Mouse (Mus musculus) embryonic facial prominence, embryonic 12.5 days (tissue): ENCODE measurements at regions not wholly inside any gene's neighbourhood (a gene's known extent, or its start where the extent isn't known, plus 50 kb on each side); places are given as distances from the start of the nearest gene placed in this dataset.
"Not testable (repeated sequence)": the region's sequence is repeated elsewhere in the genome, so short reads cannot be mapped to it uniquely, and the experiment has no call there.

Experiments
- ATAC-seq: fragments of 200-750 bp; cut with Nextera tagmentation; 2 replicates; pipeline ENCODE4 v1.8.0; 2017; ENCODE audit not compliant: insufficient number of reproducible peaks, insufficient read depth, low FRiP score, low TSS enrichment
- H3K27ac ChIP-seq: fragments of 300-500 bp; sonication (generic); 2 replicates; pipeline ENCODE4 v1.5.1; 2016; ENCODE audit warnings: mild to moderate bottlenecking
- H3K27me3 ChIP-seq: fragments of 300-500 bp; sonication (generic); 2 replicates; pipeline ENCODE4 v1.6.1; 2016; ENCODE audit warnings: mild to moderate bottlenecking, moderate library complexity
- H3K36me3 ChIP-seq: fragments of 300-500 bp; sonication (generic); 2 replicates; pipeline ENCODE4 v1.6.1; 2016; ENCODE audit warnings: mild to moderate bottlenecking
- H3K4me1 ChIP-seq: fragments of 300-500 bp; sonication (generic); 2 replicates; pipeline ENCODE4 v1.6.1; 2016
- H3K4me2 ChIP-seq: fragments of 300-500 bp; sonication (generic); replicated peaks from 2 replicates; pipeline ENCODE4 v1.6.1; 2016; ENCODE audit warnings: mild to moderate bottlenecking, moderate library complexity
- H3K4me3 ChIP-seq: fragments of 300-500 bp; sonication (generic); 2 replicates; pipeline ENCODE4 v1.5.1; 2016; ENCODE audit warnings: mild to moderate bottlenecking
- H3K9ac ChIP-seq: fragments of 300-500 bp; sonication (generic); 2 replicates; pipeline ENCODE4 v1.6.1; 2016; ENCODE audit warnings: mild to moderate bottlenecking, moderate library complexity
- H3K9me3 ChIP-seq: fragments of 300-500 bp; sonication (generic); 2 replicates; pipeline ENCODE4 v1.6.1; 2016; ENCODE audit warnings: mild to moderate bottlenecking, moderate library complexity
- WGBS: fragments of 180-500 bp; shearing (Covaris S2); methylation state at CpG from one replicate; pipeline ENCODE4 v1.1.7; 2016; 5-methylcytosine and 5-hydroxymethylcytosine counted together

DNA sequence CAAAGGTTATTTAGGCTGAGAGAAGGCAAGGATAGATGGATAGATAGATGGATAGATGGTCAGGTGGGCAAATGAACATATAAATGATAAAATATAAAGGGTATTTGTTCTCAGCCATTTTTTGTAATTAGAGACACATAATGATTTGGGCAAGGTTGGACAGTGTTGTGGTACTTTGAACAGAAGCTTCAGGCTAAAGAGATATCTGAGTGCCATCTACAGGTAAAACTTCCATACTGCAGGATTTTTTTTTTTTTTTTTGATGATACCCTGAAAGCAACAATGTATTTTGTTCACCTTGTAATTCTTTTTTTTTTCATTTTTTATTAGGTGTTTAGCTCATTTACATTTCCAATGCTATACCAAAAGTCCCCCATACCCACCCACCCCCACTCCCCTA lies 110.1 kb upstream of the Trabd2b start:
- H3K9ac ChIP-seq = no peak overlapping the region
- ATAC-seq = no peak
- no peaks in the 10 kb centered on the region for H3K9me3 ChIP-seq

DNA sequence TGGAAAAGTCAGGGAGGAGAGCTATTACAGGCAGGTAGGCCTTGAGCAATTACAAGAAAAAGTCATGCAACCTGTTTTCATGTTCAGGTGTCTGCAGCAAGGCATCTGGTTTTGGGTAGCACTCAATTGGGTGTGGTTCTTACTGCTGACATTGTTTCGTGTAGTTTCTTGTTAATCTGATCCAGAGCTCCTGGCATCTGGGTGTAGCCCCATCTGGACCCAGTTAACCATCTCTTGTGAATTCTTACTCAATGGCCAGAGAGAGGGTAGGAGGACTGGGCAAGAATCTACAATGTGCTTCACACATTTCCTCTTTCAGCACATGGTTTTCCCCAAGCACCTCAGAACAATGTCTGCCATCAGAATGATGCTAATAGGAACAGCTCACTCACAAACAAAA lies 108.0 kb upstream of the Trabd2b start:
- ATAC-seq, H3K27ac ChIP-seq: not testable (repeated sequence)
- WGBS = 11% methylated on average over 1 of the region's 1 CpGs

More for the DNA sequence above, 110.1 kb upstream of the Trabd2b start:
- Histone ChIP-seq H3K4me2 (no peak overlapping the region), H3K27ac (no peak overlapping the region), H3K27me3 (no peaks in the 10 kb centered on the region), H3K36me3 (no peaks in the 10 kb centered on the region), H3K4me1 (no peaks in the 10 kb centered on the region), H3K4me3 (no peak overlapping the region)

DNA sequence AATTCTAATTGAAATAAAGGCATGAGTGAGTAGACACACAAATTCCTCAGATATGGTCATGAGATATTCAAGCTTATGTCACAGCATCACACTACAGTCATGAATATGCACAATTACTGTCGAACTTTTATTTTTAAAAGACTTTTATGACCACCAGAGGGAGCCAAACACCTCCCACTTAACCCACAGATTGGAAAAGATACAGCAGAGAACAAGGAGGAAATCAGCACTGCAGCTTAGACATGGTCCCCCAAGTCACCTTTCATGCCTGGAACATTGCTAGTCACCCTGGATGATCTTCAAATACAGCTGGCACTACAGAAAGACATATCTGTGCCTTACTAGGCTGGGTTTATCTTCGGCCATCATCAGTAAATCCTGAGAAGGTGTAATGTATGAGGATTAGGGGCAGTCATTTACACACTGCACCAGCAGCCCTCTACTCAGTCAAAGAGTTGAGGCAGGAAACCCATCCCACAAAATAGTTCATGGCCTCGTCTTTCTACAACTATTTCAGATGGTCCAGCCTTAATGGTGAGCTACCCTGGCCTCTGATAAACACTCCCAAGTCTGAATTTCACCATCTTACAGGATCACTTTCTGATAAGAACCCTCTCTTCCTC lies 106.0 kb upstream of the Trabd2b start:
- Histone ChIP-seq H3K4me1 (no peaks in the 10 kb centered on the region), H3K4me3 (no peak overlapping the region), H3K36me3 (no peaks in the 10 kb centered on the region), H3K9me3 (no peaks in the 10 kb centered on the region), H3K9ac (no peak overlapping the region), H3K27me3 (peaks cover 8% of the 10 kb centered on the region; the same call in 1 of the 2 replicates), H3K27ac (no peak overlapping the region), H3K4me2 (no peak overlapping the region)
- WGBS = 43% methylated on average over 3 of the region's 3 CpGs
- no peak for ATAC-seq

More for the DNA sequence above, 108.0 kb upstream of the Trabd2b start:
- H3K4me1 ChIP-seq, H3K9ac ChIP-seq, H3K9me3 ChIP-seq, H3K4me2 ChIP-seq, H3K4me3 ChIP-seq, H3K36me3 ChIP-seq, H3K27me3 ChIP-seq: not testable (repeated sequence)

DNA sequence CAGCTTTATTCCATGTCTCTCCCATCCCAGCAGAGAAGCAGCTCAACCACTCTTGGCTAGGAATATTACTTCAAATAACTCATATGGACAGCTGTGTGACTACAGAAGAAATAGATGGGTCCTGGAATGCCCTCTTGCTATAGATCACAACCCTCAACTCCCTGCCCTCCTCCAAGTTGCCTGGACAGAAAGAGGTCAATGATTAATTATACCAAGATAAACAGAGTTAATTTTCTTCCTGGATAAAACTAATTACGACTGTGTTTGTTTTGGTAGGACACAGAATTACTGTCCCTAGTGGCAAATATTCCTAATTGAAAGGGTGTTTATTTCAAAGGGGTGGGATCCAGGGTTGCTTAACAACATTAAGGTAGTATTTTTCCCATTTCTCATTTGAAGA lies 101.9 kb upstream of the Trabd2b start:
- WGBS = 52% methylated on average over 1 of the region's 1 CpGs
- no peak for ATAC-seq

DNA sequence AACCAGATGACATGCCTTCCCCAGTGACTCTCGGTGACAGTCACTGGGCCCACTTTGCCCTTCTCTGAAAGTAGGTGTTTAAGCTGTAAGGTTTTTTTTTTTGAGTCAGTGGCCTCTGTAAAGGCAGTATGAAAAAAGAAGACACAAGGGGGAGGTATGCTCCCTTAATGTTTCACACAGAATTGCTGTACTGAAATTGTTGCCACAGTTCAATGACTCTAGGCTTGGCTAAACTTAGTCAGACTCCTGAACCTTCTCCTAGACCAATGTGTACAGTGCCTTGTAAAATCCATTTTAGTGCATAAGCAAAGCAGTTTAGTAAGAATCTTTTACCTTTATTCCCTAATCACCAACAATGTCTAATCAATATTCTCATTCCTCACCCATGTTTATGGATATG lies 99.0 kb upstream of the Trabd2b start:
- Histone ChIP-seq H3K4me2 (no peak overlapping the region), H3K27me3 (peaks cover 3% of the 10 kb centered on the region; the same call in 1 of the 2 replicates), H3K36me3 (no peaks in the 10 kb centered on the region), H3K27ac (no peak overlapping the region), H3K9ac (no peak overlapping the region), H3K9me3 (no peaks in the 10 kb centered on the region), H3K4me1 (no peaks in the 10 kb centered on the region), H3K4me3 (no peak overlapping the region)
- WGBS = 76% methylated on average over 1 of the region's 1 CpGs
- no peak for ATAC-seq

More for the DNA sequence above, 101.9 kb upstream of the Trabd2b start:
- Histone ChIP-seq H3K4me1 (no peaks in the 10 kb centered on the region), H3K9me3 (no peaks in the 10 kb centered on the region), H3K27ac (no peak overlapping the region), H3K9ac (no peak overlapping the region), H3K4me2 (no peak overlapping the region), H3K36me3 (no peaks in the 10 kb centered on the region), H3K4me3 (no peak overlapping the region), H3K27me3 (peaks cover 8% of the 10 kb centered on the region; the same call in 1 of the 2 replicates)

DNA sequence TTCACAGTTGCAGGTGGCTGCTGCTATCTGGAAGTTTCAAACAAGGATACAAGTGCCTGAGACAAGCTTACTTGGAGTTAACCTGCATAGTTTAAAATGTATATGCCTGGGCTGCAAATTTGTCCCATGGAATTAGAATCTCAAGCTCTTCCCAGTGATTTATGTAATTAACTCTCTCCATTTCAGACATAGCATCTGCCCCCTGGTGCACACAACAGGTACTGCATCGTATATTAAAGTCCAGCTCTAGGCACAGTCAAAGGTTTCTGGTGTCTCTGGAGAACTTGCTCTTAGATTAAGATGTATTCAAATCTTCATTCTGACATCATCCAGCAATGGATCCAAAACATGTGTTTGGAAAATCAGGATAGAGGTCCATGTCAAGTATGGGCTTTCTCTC lies 98.0 kb upstream of the Trabd2b start:
- ATAC-seq = no peak

DNA sequence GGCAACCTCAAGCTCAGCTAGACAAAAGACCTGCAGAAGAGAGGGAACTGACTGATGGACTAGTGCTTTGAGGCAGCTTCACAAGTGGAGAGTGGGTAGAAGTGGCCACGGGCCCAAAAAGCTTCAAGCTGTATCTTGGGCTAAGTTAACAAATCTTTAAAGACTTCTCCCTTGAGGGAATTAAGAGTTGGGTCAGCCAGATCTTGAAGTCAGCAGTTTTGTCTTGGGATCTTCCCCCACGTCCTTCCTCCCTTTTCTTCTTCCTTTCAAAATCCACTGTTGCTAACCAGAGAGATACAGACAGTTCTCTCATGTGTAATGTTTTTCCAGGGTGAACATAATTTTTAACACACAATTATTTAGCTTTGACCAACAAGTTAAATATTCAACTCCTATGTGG lies 91.5 kb upstream of the Trabd2b start:
- 62% methylated on average over 2 of the region's 2 CpGs for WGBS
- ATAC-seq = no peak
- no peak overlapping the region for H3K4me2 ChIP-seq
- H3K9me3 ChIP-seq = no peaks in the 10 kb centered on the region
- H3K4me3 ChIP-seq = no peak overlapping the region
- no peaks in the 10 kb centered on the region for H3K27me3 ChIP-seq
- H3K9ac ChIP-seq = no peak overlapping the region
- no peaks in the 10 kb centered on the region for H3K36me3 ChIP-seq
- H3K27ac ChIP-seq = no peak overlapping the region
- no peaks in the 10 kb centered on the region for H3K4me1 ChIP-seq

More for the DNA sequence above, 98.0 kb upstream of the Trabd2b start:
- H3K27me3 ChIP-seq = no peaks in the 10 kb centered on the region
- no peak overlapping the region for H3K9ac ChIP-seq
- WGBS = 11% methylated on average over 1 of the region's 1 CpGs
- no peak overlapping the region for H3K27ac ChIP-seq
- H3K36me3 ChIP-seq = no peaks in the 10 kb centered on the region
- no peak overlapping the region for H3K4me3 ChIP-seq
- no peaks in the 10 kb centered on the region for H3K9me3 ChIP-seq
- H3K4me1 ChIP-seq = no peaks in the 10 kb centered on the region
- no peak overlapping the region for H3K4me2 ChIP-seq

DNA sequence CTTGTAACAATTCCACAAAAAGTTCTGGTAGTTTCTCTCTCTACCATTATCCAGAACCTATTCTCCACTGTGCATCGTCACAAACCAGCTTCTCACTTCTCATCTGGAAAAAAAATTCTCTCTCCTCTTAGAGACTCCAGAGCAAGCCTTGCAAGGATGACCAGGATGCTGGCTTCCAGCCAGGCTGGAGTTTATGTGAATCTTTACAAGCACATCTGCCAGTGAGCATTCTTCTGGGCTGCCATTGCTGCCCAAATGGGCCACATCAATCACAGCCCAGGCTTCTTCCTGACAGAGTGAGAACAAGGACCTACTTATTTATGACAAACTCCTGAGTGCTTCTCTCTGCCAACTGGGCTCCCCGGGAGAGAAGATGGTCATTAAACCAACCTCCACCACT lies 91.0 kb upstream of the Trabd2b start:
- H3K27ac ChIP-seq = no peak overlapping the region
- H3K4me1 ChIP-seq = no peaks in the 10 kb centered on the region
- WGBS = 70% methylated on average over 2 of the region's 2 CpGs
- H3K9me3 ChIP-seq = no peaks in the 10 kb centered on the region
- H3K4me2 ChIP-seq = no peak overlapping the region
- H3K9ac ChIP-seq = no peak overlapping the region
- no peaks in the 10 kb centered on the region for H3K27me3 ChIP-seq
- H3K36me3 ChIP-seq = no peaks in the 10 kb centered on the region
- no peak for ATAC-seq
- H3K4me3 ChIP-seq = no peak overlapping the region

DNA sequence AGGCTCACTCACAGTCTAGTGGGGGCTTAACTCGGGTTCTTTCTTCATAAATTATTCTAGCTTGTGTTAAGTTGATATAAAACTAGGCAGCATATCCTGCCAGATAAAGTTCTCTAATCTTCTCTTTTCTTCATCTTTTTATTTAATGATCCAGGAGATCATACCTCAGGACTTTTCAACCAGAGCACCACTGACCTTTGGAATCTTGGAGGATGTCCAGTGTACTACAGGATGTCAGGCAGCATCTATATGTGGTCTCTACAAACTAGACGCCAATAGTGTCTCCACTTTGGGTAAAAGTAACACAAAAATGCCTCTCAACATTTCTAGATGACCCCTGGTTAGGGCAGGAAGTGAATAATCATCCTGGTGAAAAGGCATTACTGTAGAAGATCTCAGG lies 89.4 kb upstream of the Trabd2b start:
- Histone ChIP-seq H3K36me3 (no peaks in the 10 kb centered on the region), H3K9me3 (no peaks in the 10 kb centered on the region), H3K4me2 (no peak overlapping the region), H3K27ac (no peak overlapping the region), H3K9ac (no peak overlapping the region), H3K27me3 (no peaks in the 10 kb centered on the region), H3K4me3 (no peak overlapping the region), H3K4me1 (no peaks in the 10 kb centered on the region)
- no peak for ATAC-seq
- WGBS = 78% methylated on average over 2 of the region's 2 CpGs

DNA sequence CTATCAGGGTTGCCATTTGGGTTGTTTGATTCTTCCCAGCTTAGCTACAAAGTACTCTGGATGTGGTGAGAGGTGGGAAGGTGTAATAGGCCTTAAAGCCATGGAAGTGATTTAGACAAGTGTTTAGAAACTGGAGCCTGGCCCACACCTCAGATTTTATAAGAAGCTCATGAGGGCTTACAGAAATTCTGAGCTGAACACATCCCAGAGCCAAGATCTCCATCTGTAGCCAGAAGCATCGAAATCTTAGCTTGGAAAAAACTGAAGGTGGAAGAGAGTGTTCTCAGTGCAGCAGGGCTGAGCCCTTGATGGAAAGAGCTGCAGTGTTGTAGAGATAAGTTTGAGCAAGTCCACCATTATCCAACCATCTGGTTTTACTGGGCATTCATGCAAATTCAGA lies 86.4 kb upstream of the Trabd2b start:
- no peaks in the 10 kb centered on the region for H3K4me1 ChIP-seq
- H3K9ac ChIP-seq = no peak overlapping the region
- H3K27me3 ChIP-seq = no peaks in the 10 kb centered on the region
- no peak for ATAC-seq
- H3K27ac ChIP-seq = no peak overlapping the region
- H3K4me2 ChIP-seq = no peak overlapping the region
- H3K9me3 ChIP-seq = no peaks in the 10 kb centered on the region
- 76% methylated on average over 1 of the region's 1 CpGs for whole genome bisulfite sequencing
- no peak overlapping the region for H3K4me3 ChIP-seq
- no peaks in the 10 kb centered on the region for H3K36me3 ChIP-seq

DNA sequence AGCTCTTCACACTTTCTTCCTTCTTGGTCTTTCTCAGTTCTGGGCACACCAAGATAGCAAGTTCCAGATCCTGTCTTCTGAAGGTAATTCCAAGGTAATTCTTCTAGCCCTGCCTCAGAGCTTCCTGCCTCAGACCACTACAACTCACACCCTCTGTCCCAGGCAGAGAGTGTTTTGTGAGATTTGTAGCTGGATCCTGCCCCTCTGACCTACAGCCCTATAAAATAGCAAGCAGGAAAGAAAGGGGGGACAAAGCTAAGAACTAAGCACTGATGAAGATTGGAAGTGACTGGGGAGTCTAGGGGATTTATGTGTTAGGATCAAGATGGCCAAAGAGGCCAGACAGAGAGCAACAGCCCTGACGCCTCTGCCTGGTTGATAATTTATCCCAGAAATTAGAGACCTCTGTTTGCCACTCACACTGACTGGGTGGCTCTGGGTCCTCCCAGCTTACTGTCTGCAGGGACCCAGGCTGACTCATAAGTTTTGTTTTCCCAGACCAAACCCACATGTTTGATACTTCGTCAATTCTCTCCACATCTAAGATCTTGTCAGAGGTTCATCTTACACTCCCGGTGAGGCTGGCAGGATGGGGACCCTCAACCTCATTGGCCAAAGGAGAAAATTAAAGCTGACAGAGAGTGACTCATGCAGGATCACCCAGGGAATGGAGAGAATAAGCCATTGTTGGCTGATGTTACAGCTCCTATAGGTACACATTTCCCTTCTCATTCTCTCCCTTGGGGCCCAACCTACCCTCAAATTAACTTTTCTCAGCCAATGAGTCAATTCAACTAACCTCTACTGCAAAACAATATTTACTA lies 84.8 kb upstream of the Trabd2b start:
- Histone ChIP-seq H3K9me3 (no peaks in the 10 kb centered on the region), H3K4me1 (no peaks in the 10 kb centered on the region), H3K9ac (no peak overlapping the region), H3K27me3 (no peaks in the 10 kb centered on the region), H3K36me3 (no peaks in the 10 kb centered on the region), H3K27ac (no peak overlapping the region), H3K4me3 (no peak overlapping the region), H3K4me2 (no peak overlapping the region)
- 0 out of 2 replicates have a peak, but pooled peaks have one; percentile 41 for ATAC-seq
- WGBS = 44% methylated on average over 3 of the region's 3 CpGs

DNA sequence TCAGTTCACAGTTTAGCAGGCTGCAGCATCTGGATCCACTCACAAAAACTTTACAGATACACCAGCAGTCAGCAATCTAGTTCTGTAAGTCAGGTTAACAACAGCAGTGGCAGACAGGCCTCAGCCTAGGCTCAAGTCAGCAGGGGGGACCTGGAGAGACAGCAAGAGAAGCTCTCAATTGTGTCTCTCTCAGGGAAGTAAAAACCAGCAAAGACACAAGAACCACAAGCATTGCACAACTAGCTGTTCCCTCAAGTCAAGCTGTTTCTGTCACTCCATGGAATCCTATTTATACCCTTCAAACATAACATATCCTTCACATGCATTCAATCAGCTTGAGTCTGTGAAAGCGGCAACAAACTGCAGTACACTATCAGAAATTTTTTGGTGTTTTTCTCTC lies 76.5 kb upstream of the Trabd2b start:
- ATAC-seq = no peak
- 82% methylated on average over 1 of the region's 1 CpGs for WGBS

More for the DNA sequence above, 76.5 kb upstream of the Trabd2b start:
- Histone ChIP-seq H3K4me2 (no peak overlapping the region), H3K36me3 (no peaks in the 10 kb centered on the region), H3K4me3 (no peak overlapping the region), H3K9me3 (no peaks in the 10 kb centered on the region), H3K4me1 (no peaks in the 10 kb centered on the region), H3K27ac (no peak overlapping the region), H3K27me3 (no peaks in the 10 kb centered on the region), H3K9ac (no peak overlapping the region)
